ENCODE assay signal across 20 mouse cellular contexts in the genomic region with DNA sequence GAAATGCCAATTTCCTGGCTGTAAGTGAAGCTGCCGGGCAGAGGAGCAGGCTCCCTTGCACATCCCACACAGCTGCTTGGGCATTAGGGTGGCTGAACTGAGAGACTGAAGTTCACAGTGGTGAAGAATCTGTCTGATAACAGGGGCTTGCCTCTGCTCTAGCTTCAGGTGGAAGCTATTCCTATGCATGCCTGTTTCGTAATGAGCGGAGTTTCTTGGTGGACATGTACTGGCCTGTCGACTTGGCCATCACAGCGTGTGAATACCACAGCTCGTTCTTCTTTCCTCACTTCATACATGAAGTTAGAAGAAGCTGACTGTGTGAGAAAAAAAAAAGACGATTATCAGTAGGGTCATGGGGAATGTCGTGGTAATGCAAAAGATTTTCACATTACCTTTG.
"Had no signal": no experiment of that assay in that cellular context is flagged by ENCODE, and none has a peak within 500 bp of the region (broad histone marks: within the 10 kb centered on the region; RNA-seq: fewer than 3 reads in every experiment).

No protein-coding gene starts in this region.

- H3K27ac ChIP-seq: liver, embryonic 15.5 days; lung, embryonic 15.5 days; macrophage; midbrain, embryonic 13.5 days; midbrain, embryonic 15.5 days; neural tube, embryonic 12.5 days had no signal

- DNase-seq: liver, postnatal 0 days; lung, adult 2 months; lung, postnatal 14 days; lung, postnatal 36 days; retina, postnatal 1 day; right cerebral cortex, adult 18-20 months; right cerebral cortex, postnatal 25 days; right cerebral cortex, postnatal 4 days; spleen, adult 18-20 months; thymus, adult 18-20 months; thymus, postnatal 14 days; thymus, postnatal 36 days had no signal

- H3K4me3 ChIP-seq: liver, embryonic 15.5 days; lung, embryonic 15.5 days; megakaryocyte, embryonic 14.5 days; midbrain, embryonic 13.5 days; midbrain, embryonic 15.5 days; neural tube, embryonic 12.5 days had no signal

- H3K9me3 ChIP-seq: liver, embryonic 15.5 days; lung, embryonic 15.5 days; megakaryocyte, embryonic 14.5 days; midbrain, embryonic 13.5 days; midbrain, embryonic 15.5 days; neural tube, embryonic 12.5 days had no signal

- H3K9ac ChIP-seq: liver, embryonic 15.5 days; liver, postnatal 0 days; lung, embryonic 15.5 days; midbrain, embryonic 13.5 days; midbrain, embryonic 15.5 days; neural tube, embryonic 12.5 days had no signal

- H3K4me1 ChIP-seq: liver, embryonic 15.5 days; lung, embryonic 15.5 days; megakaryocyte, embryonic 14.5 days; midbrain, embryonic 15.5 days; neural tube, embryonic 12.5 days had no signal

- H3K36me3 ChIP-seq: liver, embryonic 15.5 days; lung, embryonic 15.5 days; midbrain, embryonic 13.5 days; midbrain, embryonic 15.5 days; neural tube, embryonic 12.5 days had no signal

- H3K27me3 ChIP-seq: liver, embryonic 15.5 days; lung, embryonic 15.5 days; midbrain, embryonic 13.5 days; midbrain, embryonic 15.5 days had no signal

- H3K4me2 ChIP-seq: liver, embryonic 15.5 days; lung, embryonic 15.5 days; midbrain, embryonic 11.5 days; midbrain, embryonic 13.5 days; midbrain, embryonic 15.5 days; neural tube, embryonic 12.5 days had no signal
